Mouse (Mus musculus) heart, embryonic 16.5 days (tissue): Measurements from ENCODE around the gene Atp8b5. TPM values are rescaled to one million over a fixed set of nuclear protein-coding genes. Genes with fewer than 3 reads are reported as not detected.
A peak's percentile ranks its signal among the peaks of the same experiment; 100 is the strongest.

ENCODE experiments used
- ATAC-seq: fragments of 200-750 bp; cut with Nextera tagmentation; replicated peaks from 2 replicates; pipeline ENCODE4 v1.8.0; 2017; ENCODE audit warnings: moderate number of reproducible peaks; ENCODE audit not compliant: insufficient read depth, low FRiP score; ENCODE audit errors: extremely low read depth
- H3K27ac ChIP-seq: fragments of 300-500 bp; sonication (generic); 2 replicates; pipeline ENCODE4 v1.5.1; 2014; ENCODE audit warnings: mild to moderate bottlenecking, low read length, control low read depth, moderate library complexity
- H3K27me3 ChIP-seq: fragments of 300-500 bp; sonication (generic); 2 replicates; pipeline ENCODE4 v1.6.1; 2014; ENCODE audit warnings: low read length, mixed read lengths; ENCODE audit not compliant: control insufficient read depth, insufficient read depth
- H3K36me3 ChIP-seq: fragments of 300-500 bp; sonication (generic); 2 replicates; pipeline ENCODE4 v1.6.1; 2014; ENCODE audit not compliant: control insufficient read depth, insufficient read depth
- H3K4me1 ChIP-seq: fragments of 300-500 bp; sonication (generic); 2 replicates; pipeline ENCODE4 v1.6.1; 2014; ENCODE audit warnings: low read length, mixed read lengths; ENCODE audit not compliant: control insufficient read depth, insufficient read depth
- H3K4me2 ChIP-seq: fragments of 300-500 bp; sonication (generic); 2 replicates; pipeline ENCODE4 v1.6.1; 2014; ENCODE audit warnings: low read depth, mild to moderate bottlenecking, control low read depth, low read length
- H3K4me3 ChIP-seq: fragments of 300-500 bp; sonication (generic); 2 replicates; pipeline ENCODE4 v1.5.1; 2014; ENCODE audit warnings: mild to moderate bottlenecking, control low read depth, low read length
- H3K9ac ChIP-seq: fragments of 300-500 bp; sonication (generic); 2 replicates; pipeline ENCODE4 v1.6.1; 2014; ENCODE audit warnings: low read length, control low read depth
- H3K9me3 ChIP-seq: fragments of 300-500 bp; sonication (generic); replicated peaks from 2 replicates; pipeline ENCODE4 v1.6.1; 2016; ENCODE audit warnings: low read length; ENCODE audit not compliant: control insufficient read depth
- WGBS: fragments of 180-500 bp; shearing (Covaris S2); extraction: QIAGEN DNeasy Blood & Tissue Kit; methylation state at CpG from one replicate; pipeline ENCODE4 v1.1.7; 2014; 5-methylcytosine and 5-hydroxymethylcytosine counted together
- polyA plus RNA-seq: library from polyadenylated mRNA; unstranded; fragments of >200 nt; fragmentation: Nextera tagmentation; extraction: Ambion mirVana; gene quantifications from 2 replicates; pipeline ENCODE4 v1.2.1, GENCODE M21; 2015

The Atp8b5 gene
- polyA plus RNA-seq, 1 experiment from 2014 or later, result 0.05 TPM

- Histone ChIP-seq H3K36me3 (no peaks in the 10 kb centered on the region), H3K4me3 (no peak overlapping the region), H3K9me3 (no peaks in the 10 kb centered on the region), H3K27me3 (no peaks in the 10 kb centered on the region), H3K4me2 (no peak overlapping the region), H3K27ac (0 out of 2 replicates have a peak overlapping the region, but pooled peaks have one; percentile 0), H3K4me1 (peaks cover 44% of the 10 kb centered on the region), H3K9ac (no peak overlapping the region)
- ATAC-seq, result no peak
- 77% methylated on average over 9 of the region's 9 CpGs for WGBS
Measured at GRCm38 (mm10) chr4:43395836-43396235, 128.9 kb downstream of the Atp8b5 start.

GRCm38 (mm10) chr4:43396381-43396780 lies 129.4 kb downstream of the Atp8b5 start:
- H3K36me3 ChIP-seq, result no peaks in the 10 kb centered on the region
- no peak overlapping the region for H3K4me3 ChIP-seq
- no peak overlapping the region for H3K27ac ChIP-seq
- peaks cover 48% of the 10 kb centered on the region for H3K4me1 ChIP-seq
- no peaks in the 10 kb centered on the region for H3K9me3 ChIP-seq
- WGBS, result 80% methylated on average over 5 of the region's 5 CpGs
- no peak for ATAC-seq
- H3K4me2 ChIP-seq, result no peak overlapping the region
- H3K27me3 ChIP-seq, result no peaks in the 10 kb centered on the region
- no peak overlapping the region for H3K9ac ChIP-seq

GRCm38 (mm10) chr4:43398014-43398413 lies 131.1 kb downstream of the Atp8b5 start:
- Histone ChIP-seq H3K36me3 (no peaks in the 10 kb centered on the region), H3K4me3 (no peak overlapping the region), H3K27ac (peak overlapping the region; percentile 99), H3K27me3 (no peaks in the 10 kb centered on the region), H3K9me3 (no peaks in the 10 kb centered on the region), H3K4me2 (no peak overlapping the region), H3K9ac (peak overlapping the region; percentile 18; the same call in 1 of the 2 replicates), H3K4me1 (peaks cover 59% of the 10 kb centered on the region)
- ATAC-seq, result no peak
- WGBS, result 85% methylated on average over 4 of the region's 4 CpGs

- ATAC-seq, result peak; percentile 31
- Histone ChIP-seq H3K36me3 (no peaks in the 10 kb centered on the region), H3K9me3 (no peaks in the 10 kb centered on the region), H3K4me3 (peak overlapping the region; percentile 46), H3K4me1 (peaks cover 56% of the 10 kb centered on the region), H3K9ac (peak overlapping the region; percentile 77), H3K4me2 (peak overlapping the region; percentile 73), H3K27ac (peak overlapping the region; percentile 99), H3K27me3 (no peaks in the 10 kb centered on the region)
- 9% methylated on average over 17 of the region's 17 CpGs for WGBS
Measured at GRCm38 (mm10) chr4:43398829-43399331, 131.9 kb downstream of the Atp8b5 start.

- Histone ChIP-seq H3K4me1 (peaks cover 53% of the 10 kb centered on the region), H3K4me2 (peak overlapping the region; percentile 73), H3K27ac (peak overlapping the region; percentile 99), H3K4me3 (peak overlapping the region; percentile 46), H3K36me3 (no peaks in the 10 kb centered on the region), H3K27me3 (no peaks in the 10 kb centered on the region), H3K9ac (peak overlapping the region; percentile 77), H3K9me3 (no peaks in the 10 kb centered on the region)
- ATAC-seq, result peak; percentile 88
- WGBS, result 30% methylated on average over 31 of the region's 31 CpGs
Measured at GRCm38 (mm10) chr4:43399391-43400131, 132.6 kb downstream of the Atp8b5 start.

- no peaks in the 10 kb centered on the region for H3K9me3 ChIP-seq
- no peaks in the 10 kb centered on the region for H3K27me3 ChIP-seq
- peak overlapping the region; percentile 12; the same call in 1 of the 2 replicates for H3K4me2 ChIP-seq
- peak overlapping the region; percentile 16 for H3K9ac ChIP-seq
- ATAC-seq, result 0 out of 2 replicates have a peak, but pooled peaks have one; percentile 12
- no peaks in the 10 kb centered on the region for H3K36me3 ChIP-seq
- peaks cover 55% of the 10 kb centered on the region for H3K4me1 ChIP-seq
- no peak overlapping the region for H3K4me3 ChIP-seq
- H3K27ac ChIP-seq, result peak overlapping the region; percentile 99
- WGBS, result 36% methylated on average over 10 of the region's 10 CpGs
Measured at GRCm38 (mm10) chr4:43400976-43401375, 134.0 kb downstream of the Atp8b5 start.

- WGBS, result 86% methylated on average over 10 of the region's 10 CpGs
- H3K9me3 ChIP-seq, result no peaks in the 10 kb centered on the region
- H3K27me3 ChIP-seq, result no peaks in the 10 kb centered on the region
- H3K4me2 ChIP-seq, result peak overlapping the region; percentile 12; the same call in 1 of the 2 replicates
- H3K27ac ChIP-seq, result peak overlapping the region; percentile 99
- H3K36me3 ChIP-seq, result no peaks in the 10 kb centered on the region
- peaks cover 57% of the 10 kb centered on the region for H3K4me1 ChIP-seq
- no peak for ATAC-seq
- no peak overlapping the region for H3K4me3 ChIP-seq
- H3K9ac ChIP-seq, result peak overlapping the region; percentile 16
Measured at GRCm38 (mm10) chr4:43401486-43401885, 134.5 kb downstream of the Atp8b5 start.

GRCm38 (mm10) chr4:43402212-43402611 lies 135.3 kb downstream of the Atp8b5 start:
- peak overlapping the region; percentile 40 for H3K9ac ChIP-seq
- no peaks in the 10 kb centered on the region for H3K27me3 ChIP-seq
- H3K4me3 ChIP-seq, result no peak overlapping the region
- ATAC-seq, result no peak
- WGBS, result 60% methylated on average over 9 of the region's 9 CpGs
- H3K9me3 ChIP-seq, result no peaks in the 10 kb centered on the region
- no peak overlapping the region for H3K4me2 ChIP-seq
- no peaks in the 10 kb centered on the region for H3K36me3 ChIP-seq
- H3K27ac ChIP-seq, result peak overlapping the region; percentile 23; the same call in 1 of the 2 replicates
- H3K4me1 ChIP-seq, result peaks cover 64% of the 10 kb centered on the region

GRCm38 (mm10) chr4:43404697-43405096 lies 137.7 kb downstream of the Atp8b5 start:
- no peak overlapping the region for H3K4me3 ChIP-seq
- H3K9ac ChIP-seq, result no peak overlapping the region
- no peak overlapping the region for H3K27ac ChIP-seq
- H3K27me3 ChIP-seq, result no peaks in the 10 kb centered on the region
- WGBS, result 91% methylated on average over 10 of the region's 10 CpGs
- H3K36me3 ChIP-seq, result no peaks in the 10 kb centered on the region
- peaks cover 53% of the 10 kb centered on the region for H3K4me1 ChIP-seq
- no peak overlapping the region for H3K4me2 ChIP-seq
- ATAC-seq, result no peak
- H3K9me3 ChIP-seq, result no peaks in the 10 kb centered on the region
